Mouse (Mus musculus) kidney, embryonic 14.5 days (tissue): ENCODE measurements around the gene Reep1. TPM values are rescaled to one million over a fixed set of nuclear protein-coding genes. Genes with fewer than 3 reads are reported as not detected.
A peak's percentile ranks its signal among the peaks of the same experiment; 100 is the strongest.

Experiments used
- ATAC-seq: fragments of 200-750 bp; cut with Nextera tagmentation; 2 replicates; pipeline ENCODE4 v1.8.0; 2017; ENCODE audit warnings: moderate number of reproducible peaks, mild to moderate bottlenecking, moderate TSS enrichment, moderate library complexity; ENCODE audit not compliant: low FRiP score, low TSS enrichment
- H3K27ac ChIP-seq: fragments of 300-500 bp; sonication (generic); 2 replicates; pipeline ENCODE4 v1.5.1; 2014; ENCODE audit warnings: low read depth, mild to moderate bottlenecking, low read length, moderate library complexity, mixed read lengths
- H3K27me3 ChIP-seq: fragments of 300-500 bp; sonication (generic); 2 replicates; pipeline ENCODE4 v1.6.1; 2014; ENCODE audit warnings: mild to moderate bottlenecking, low read length; ENCODE audit not compliant: control insufficient read depth, insufficient read depth
- H3K36me3 ChIP-seq: fragments of 300-500 bp; sonication (generic); 2 replicates; pipeline ENCODE4 v1.6.1; 2014; ENCODE audit warnings: low read length, mixed read lengths; ENCODE audit not compliant: control insufficient read depth, insufficient read depth
- H3K4me1 ChIP-seq: fragments of 300-500 bp; sonication (generic); 2 replicates; pipeline ENCODE4 v1.6.1; 2014; ENCODE audit warnings: low read length, mixed read lengths; ENCODE audit not compliant: control insufficient read depth, insufficient read depth
- H3K4me2 ChIP-seq: fragments of 300-500 bp; sonication (generic); replicated peaks from 2 replicates; pipeline ENCODE4 v1.6.1; 2014; ENCODE audit warnings: low read depth, mild to moderate bottlenecking, low read length
- H3K4me3 ChIP-seq: fragments of 300-500 bp; sonication (generic); 2 replicates; pipeline ENCODE4 v1.5.1; 2014; ENCODE audit warnings: mild to moderate bottlenecking, low read length
- H3K9ac ChIP-seq: fragments of 300-500 bp; sonication (generic); 2 replicates; pipeline ENCODE4 v1.6.1; 2014; ENCODE audit warnings: low read depth, mild to moderate bottlenecking, low read length, moderate library complexity
- H3K9me3 ChIP-seq: fragments of 300-500 bp; sonication (generic); 2 replicates; pipeline ENCODE4 v1.6.1; 2016; ENCODE audit warnings: low read length; ENCODE audit not compliant: control insufficient read depth
- WGBS: fragments of 180-500 bp; shearing (Covaris S2); extraction: QIAGEN DNeasy Blood & Tissue Kit; methylation state at CpG from one replicate; pipeline ENCODE4 v1.1.7; 2014; 5-methylcytosine and 5-hydroxymethylcytosine counted together
- polyA plus RNA-seq: library from polyadenylated mRNA; unstranded; fragments of >200 nt; fragmentation: Nextera tagmentation; extraction: Ambion mirVana; gene quantifications from 2 replicates; pipeline ENCODE4 v1.2.1, GENCODE M21; 2014

Gene Reep1
- polyA plus RNA-seq, 1 experiment from 2014 or later: 13.2 TPM

GRCm38 (mm10) chr6:71780431-71780830 lies 73.1 kb downstream of the Reep1 start:
- H3K4me2 ChIP-seq: no peak overlapping the region
- H3K36me3 ChIP-seq: no peaks in the 10 kb centered on the region
- H3K9ac ChIP-seq: no peak overlapping the region
- 90% methylated on average over 7 of the region's 7 CpGs for WGBS
- H3K9me3 ChIP-seq: no peaks in the 10 kb centered on the region
- no peak overlapping the region for H3K4me3 ChIP-seq
- H3K27me3 ChIP-seq: no peaks in the 10 kb centered on the region
- H3K27ac ChIP-seq: no peak overlapping the region
- no peak for ATAC-seq
- no peaks in the 10 kb centered on the region for H3K4me1 ChIP-seq

GRCm38 (mm10) chr6:71783165-71783564 lies 75.8 kb downstream of the Reep1 start:
- no peak overlapping the region for H3K4me2 ChIP-seq
- no peaks in the 10 kb centered on the region for H3K9me3 ChIP-seq
- ATAC-seq: no peak
- H3K9ac ChIP-seq: no peak overlapping the region
- no peak overlapping the region for H3K4me3 ChIP-seq
- H3K27me3 ChIP-seq: no peaks in the 10 kb centered on the region
- H3K36me3 ChIP-seq: no peaks in the 10 kb centered on the region
- 87% methylated on average over 5 of the region's 5 CpGs for WGBS
- H3K4me1 ChIP-seq: no peaks in the 10 kb centered on the region
- no peak overlapping the region for H3K27ac ChIP-seq

GRCm38 (mm10) chr6:71788348-71788747 lies 81.0 kb downstream of the Reep1 start:
- H3K4me1 ChIP-seq: no peaks in the 10 kb centered on the region
- H3K36me3 ChIP-seq: no peaks in the 10 kb centered on the region
- H3K9ac ChIP-seq: no peak overlapping the region
- ATAC-seq: no peak
- H3K9me3 ChIP-seq: no peaks in the 10 kb centered on the region
- H3K4me3 ChIP-seq: no peak overlapping the region
- no peak overlapping the region for H3K4me2 ChIP-seq
- no peaks in the 10 kb centered on the region for H3K27me3 ChIP-seq
- H3K27ac ChIP-seq: no peak overlapping the region
- WGBS: 44% methylated on average over 9 of the region's 9 CpGs

- H3K36me3 ChIP-seq: no peaks in the 10 kb centered on the region
- H3K4me1 ChIP-seq: no peaks in the 10 kb centered on the region
- H3K27ac ChIP-seq: no peak overlapping the region
- no peaks in the 10 kb centered on the region for H3K9me3 ChIP-seq
- no peak overlapping the region for H3K4me3 ChIP-seq
- no peak for ATAC-seq
- WGBS: 78% methylated on average over 6 of the region's 6 CpGs
- no peaks in the 10 kb centered on the region for H3K27me3 ChIP-seq
- no peak overlapping the region for H3K9ac ChIP-seq
- H3K4me2 ChIP-seq: no peak overlapping the region
These were observed 84.4 kb downstream of the Reep1 start for GRCm38 (mm10) chr6:71791771-71792170.

- H3K9me3 ChIP-seq: no peaks in the 10 kb centered on the region
- H3K4me3 ChIP-seq: no peak overlapping the region
- no peaks in the 10 kb centered on the region for H3K4me1 ChIP-seq
- no peaks in the 10 kb centered on the region for H3K27me3 ChIP-seq
- no peaks in the 10 kb centered on the region for H3K36me3 ChIP-seq
- 44% methylated on average over 3 of the region's 3 CpGs for WGBS
- no peak overlapping the region for H3K4me2 ChIP-seq
- ATAC-seq: no peak
- H3K27ac ChIP-seq: no peak overlapping the region
- H3K9ac ChIP-seq: no peak overlapping the region
These were observed 92.0 kb downstream of the Reep1 start for GRCm38 (mm10) chr6:71799391-71799790.

DNA sequence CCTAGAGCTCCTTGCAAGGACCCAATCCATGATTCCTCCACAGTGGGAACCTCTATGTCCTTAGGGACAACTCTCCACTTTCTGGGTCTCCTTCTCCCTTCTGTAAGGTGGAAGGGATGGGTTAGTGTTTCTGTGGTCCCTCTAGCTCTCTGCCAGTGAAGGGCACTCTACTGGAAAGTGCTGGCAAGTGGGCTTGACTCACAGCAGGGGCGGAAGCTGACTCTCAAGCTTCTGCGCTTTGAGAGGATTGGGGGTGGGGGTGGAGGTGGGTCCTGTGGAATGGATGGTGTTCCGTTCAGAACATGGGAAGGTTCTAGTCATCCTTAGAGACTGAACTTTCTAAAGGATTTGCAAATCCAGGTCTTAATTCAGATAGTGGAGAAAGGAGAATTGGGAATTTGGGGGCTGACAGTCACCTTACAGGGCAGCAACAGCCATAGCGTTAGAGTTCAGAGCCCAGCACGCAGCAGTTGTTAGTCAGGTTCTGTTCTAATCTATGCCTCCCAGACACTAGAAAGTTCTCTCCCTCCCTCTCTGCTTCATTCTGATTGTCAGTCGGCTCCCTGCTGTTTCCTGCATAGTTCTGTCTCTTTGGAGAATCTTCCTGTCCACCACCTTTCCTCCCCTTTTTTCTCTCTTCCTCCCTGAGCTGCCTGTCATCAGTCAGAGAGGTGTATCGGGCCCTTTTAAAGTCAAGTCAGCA lies 93.8 kb downstream of the Reep1 start:
- H3K36me3 ChIP-seq: no peaks in the 10 kb centered on the region
- H3K9ac ChIP-seq: no peak overlapping the region
- H3K9me3 ChIP-seq: no peaks in the 10 kb centered on the region
- H3K27ac ChIP-seq: no peak overlapping the region
- WGBS: 62% methylated on average over 7 of the region's 7 CpGs
- no peaks in the 10 kb centered on the region for H3K27me3 ChIP-seq
- H3K4me3 ChIP-seq: no peak overlapping the region
- no peak for ATAC-seq
- H3K4me2 ChIP-seq: no peak overlapping the region
- no peaks in the 10 kb centered on the region for H3K4me1 ChIP-seq

DNA sequence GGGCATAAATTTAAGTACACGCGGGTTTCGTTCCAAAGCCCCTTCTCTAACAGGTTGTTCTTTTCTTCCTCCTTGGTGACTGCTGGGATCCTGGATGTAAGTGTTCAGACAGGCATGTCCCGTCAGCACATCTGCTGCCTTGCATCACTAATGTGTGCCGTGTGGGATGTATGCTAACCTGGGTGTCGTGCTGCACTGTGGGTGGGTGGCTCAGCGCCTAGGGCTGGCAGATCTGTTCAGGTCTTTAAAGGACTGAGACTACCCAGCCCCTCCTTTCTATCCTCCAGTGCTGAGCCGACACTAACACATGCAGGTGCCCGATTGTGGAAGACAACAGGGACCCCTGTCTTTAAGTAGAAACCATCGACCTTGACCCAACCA lies 94.3 kb downstream of the Reep1 start:
- Histone ChIP-seq H3K4me2 (no peak overlapping the region), H3K27ac (no peak overlapping the region), H3K27me3 (no peaks in the 10 kb centered on the region), H3K36me3 (no peaks in the 10 kb centered on the region), H3K4me1 (no peaks in the 10 kb centered on the region), H3K9ac (no peak overlapping the region), H3K9me3 (no peaks in the 10 kb centered on the region), H3K4me3 (no peak overlapping the region)
- no peak for ATAC-seq
- WGBS: 72% methylated on average over 10 of the region's 10 CpGs

DNA sequence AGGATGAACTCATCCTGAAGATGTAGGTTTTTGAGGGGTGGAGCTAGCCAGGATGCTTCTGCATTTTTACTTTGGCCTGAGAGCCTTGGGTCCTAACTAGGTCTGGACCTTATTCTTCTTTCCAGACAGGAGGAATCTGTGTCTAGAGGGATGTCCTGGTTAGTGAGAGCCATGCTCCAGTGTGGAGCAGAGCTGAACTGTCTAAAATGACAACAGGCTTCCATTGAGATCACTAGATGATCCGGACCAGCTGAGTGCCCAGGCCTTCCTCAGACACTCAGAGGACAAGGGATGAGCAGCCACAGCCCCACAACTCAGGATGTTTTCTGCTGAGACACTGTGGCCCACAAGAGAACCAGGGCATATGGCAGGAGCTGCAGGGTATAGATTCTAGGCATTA lies 96.2 kb downstream of the Reep1 start:
- Histone ChIP-seq H3K9me3 (no peaks in the 10 kb centered on the region), H3K4me2 (no peak overlapping the region), H3K36me3 (no peaks in the 10 kb centered on the region), H3K27ac (no peak overlapping the region), H3K27me3 (no peaks in the 10 kb centered on the region), H3K9ac (no peak overlapping the region), H3K4me3 (no peak overlapping the region), H3K4me1 (no peaks in the 10 kb centered on the region)
- ATAC-seq: no peak
- 84% methylated on average over 1 of the region's 1 CpGs for WGBS

DNA sequence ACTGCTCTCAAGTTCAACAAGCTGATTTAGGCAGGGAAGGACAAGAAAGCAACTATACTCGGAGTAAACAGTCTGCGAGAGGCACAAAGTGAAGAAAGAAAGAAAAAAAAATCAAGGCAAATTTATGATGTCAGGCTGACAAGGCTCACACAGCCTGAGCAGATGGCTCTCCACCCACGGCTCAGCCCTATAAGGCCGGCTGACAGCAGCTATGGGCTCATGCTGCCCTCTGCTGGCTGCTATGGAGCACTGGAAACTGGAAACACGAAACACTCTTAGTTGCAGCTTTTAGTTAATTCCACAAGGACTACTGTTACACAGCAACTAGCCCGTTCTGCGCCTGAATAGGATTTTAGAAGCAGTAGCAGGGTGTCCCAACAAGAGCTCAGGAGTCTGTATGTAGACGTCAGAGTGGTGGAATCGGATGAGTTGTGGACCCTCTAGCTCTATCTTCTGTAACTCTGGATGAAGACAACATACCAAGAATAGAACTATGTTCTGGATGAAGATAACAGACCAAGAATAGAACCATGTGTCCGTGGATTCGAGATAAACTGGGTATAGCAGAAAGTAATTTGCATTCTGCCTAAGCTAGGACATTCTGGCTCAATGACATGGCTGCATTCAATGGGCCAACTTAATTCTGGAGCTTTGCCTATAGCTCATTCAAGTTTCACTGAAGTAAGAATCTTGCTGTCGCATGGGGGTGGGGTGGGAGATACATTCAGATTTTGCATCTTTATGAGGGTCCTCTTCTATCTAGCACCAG lies 96.9 kb downstream of the Reep1 start:
- ATAC-seq: peak; percentile 92
- 29% methylated on average over 12 of the region's 12 CpGs for WGBS

More for the DNA sequence above, 96.9 kb downstream of the Reep1 start:
- no peak overlapping the region for H3K4me3 ChIP-seq
- H3K4me2 ChIP-seq: no peak overlapping the region
- no peaks in the 10 kb centered on the region for H3K4me1 ChIP-seq
- no peaks in the 10 kb centered on the region for H3K27me3 ChIP-seq
- H3K36me3 ChIP-seq: no peaks in the 10 kb centered on the region
- no peak overlapping the region for H3K9ac ChIP-seq
- H3K27ac ChIP-seq: no peak overlapping the region
- H3K9me3 ChIP-seq: no peaks in the 10 kb centered on the region
